Mouse (Mus musculus): Measurements from ENCODE around the gene Ftl1. TPM values are rescaled to one million over a fixed set of nuclear protein-coding genes. Genes with fewer than 3 reads are reported as not detected.

The Ftl1 gene
- total RNA-seq, 4 experiments from 2014 or later = 206 to 283 (median 229) TPM

GRCm38 (mm10) chr7:45454971-45455370 is 4.7 kb downstream of the Ftl1 start:
- DNase-seq (ENCODE audit: low spot score in 2 of 2) = no peak

GRCm38 (mm10) chr7:45451344-45451982 is 8.2 kb downstream of the Ftl1 start:
- peak; percentile 72 to 81 for DNase-seq (ENCODE audit: low spot score in 2 of 2)

GRCm38 (mm10) chr7:45449974-45450373 is 9.7 kb downstream of the Ftl1 start:
- DNase-seq (ENCODE audit: low spot score in 2 of 2) = no peak

GRCm38 (mm10) chr7:45447325-45447990 is 12.2 kb downstream of the Ftl1 start:
- DNase-seq (ENCODE audit: low spot score in 2 of 2) = no peak

GRCm38 (mm10) chr7:45446589-45446988 is 13.1 kb downstream of the Ftl1 start:
- no peak for DNase-seq (ENCODE audit: low spot score in 2 of 2)

GRCm38 (mm10) chr7:45443526-45444420 is 15.9 kb downstream of the Ftl1 start:
- DNase-seq (ENCODE audit: low spot score in 2 of 2) = no peak

- no peak for DNase-seq (ENCODE audit: low spot score in 2 of 2)
These were observed 22.0 kb downstream of the Ftl1 start, which contains the start of gene Ruvbl2 for GRCm38 (mm10) chr7:45437521-45438276. TSS of gene Ruvbl2 (minus strand) at chr7:45438096.

GRCm38 (mm10) chr7:45437046-45437445 is 22.6 kb downstream of the Ftl1 start:
- DNase-seq (ENCODE audit: low spot score in 2 of 2) = no peak

GRCm38 (mm10) chr7:45436444-45436843 is 23.2 kb downstream of the Ftl1 start:
- no peak for DNase-seq (ENCODE audit: low spot score in 2 of 2)

- DNase-seq (ENCODE audit: low spot score in 2 of 2) = no peak
These were observed 24.6 kb downstream of the Ftl1 start for GRCm38 (mm10) chr7:45435038-45435437.

- DNase-seq (ENCODE audit: low spot score in 2 of 2) = peak; percentile 99 to 100
These were observed 25.3 kb downstream of the Ftl1 start, which contains the start of gene Gys1 for GRCm38 (mm10) chr7:45434203-45435015. TSS of gene Gys1 (plus strand) at chr7:45434844.

- DNase-seq (ENCODE audit: low spot score in 2 of 2) = no peak
These were observed 25.9 kb downstream of the Ftl1 start for GRCm38 (mm10) chr7:45433835-45434202.

- DNase-seq (ENCODE audit: low spot score in 2 of 2) = no peak
These were observed 33.1 kb downstream of the Ftl1 start for GRCm38 (mm10) chr7:45426556-45426955.

GRCm38 (mm10) chr7:45421194-45421593 is 38.5 kb downstream of the Ftl1 start:
- DNase-seq (ENCODE audit: low spot score in 2 of 2) = no peak

- no peak for DNase-seq (ENCODE audit: low spot score in 2 of 2)
These were observed 39.1 kb downstream of the Ftl1 start, which contains the start of gene Lhb for GRCm38 (mm10) chr7:45420615-45420919. TSS of gene Lhb (plus strand) at chr7:45420820.

- DNase-seq (ENCODE audit: low spot score in 2 of 2) = no peak
These were observed 39.6 kb downstream of the Ftl1 start for GRCm38 (mm10) chr7:45419859-45420614.

- DNase-seq (ENCODE audit: low spot score in 2 of 2) = no peak
These were observed 41.7 kb downstream of the Ftl1 start for GRCm38 (mm10) chr7:45417962-45418492.

- DNase-seq (ENCODE audit: low spot score in 2 of 2) = no peak
These were observed 44.0 kb downstream of the Ftl1 start for GRCm38 (mm10) chr7:45415636-45416035.

- no peak for DNase-seq (ENCODE audit: low spot score in 2 of 2)
These were observed 44.9 kb downstream of the Ftl1 start for GRCm38 (mm10) chr7:45414740-45415224.
